Mouse (Mus musculus) megakaryocyte, embryonic 14.5 days (primary cell): ENCODE results near the gene Fam89a.

Source experiments
- FLI1 ChIP-seq: IDR thresholded peaks from 2 replicates; pipeline ENCODE4 v1.6.1; 2012; ENCODE audit warnings: low read length, inconsistent platforms, mixed read lengths
- GATA1 ChIP-seq: IDR thresholded peaks from 3 replicates; pipeline ENCODE4 v1.6.1; 2012; ENCODE audit warnings: mixed read lengths, low read length, inconsistent platforms, borderline replicate concordance

GRCm38 (mm10) chr8:124795781-124796488 is 44.3 kb upstream of the Fam89a start:
- TF ChIP-seq GATA1 (no peak), FLI1 (no peak)
